Mouse (Mus musculus): Measurements from ENCODE around the gene Kcnb1. TPM values are rescaled to one million over a fixed set of nuclear protein-coding genes. Genes with fewer than 3 reads are reported as not detected.

The Kcnb1 gene
- polyA plus RNA-seq, 1 experiment from 2014 or later = 0.13 TPM

- H3K9ac ChIP-seq = no peak overlapping the region
- no peak overlapping the region for H3K4me2 ChIP-seq
- no peak overlapping the region for H3K27ac ChIP-seq (replicated peaks)
- peaks cover 63% of the 10 kb centered on the region for H3K4me1 ChIP-seq (replicated peaks)
- H3K27me3 ChIP-seq = no peaks in the 10 kb centered on the region
- ATAC-seq (ENCODE audit: insufficient read depth) = no peak
- H3K4me3 ChIP-seq (replicated peaks) = no peak overlapping the region
- no peaks in the 10 kb centered on the region for H3K9me3 ChIP-seq (replicated peaks)
- H3K36me3 ChIP-seq (replicated peaks) = peaks cover 66% of the 10 kb centered on the region
- WGBS (ENCODE audit: insufficient replicate concordance) = 55% methylated on average over 3 of the region's 3 CpGs
Observed at GRCm38 (mm10) chr2:167058201-167058600, 131.8 kb downstream of the Kcnb1 start.

GRCm38 (mm10) chr2:167056942-167057323 lies 133.0 kb downstream of the Kcnb1 start:
- no peak for ATAC-seq (ENCODE audit: insufficient read depth)
- H3K9ac ChIP-seq = no peak overlapping the region
- H3K4me2 ChIP-seq = no peak overlapping the region
- peaks cover 68% of the 10 kb centered on the region for H3K4me1 ChIP-seq (replicated peaks)
- no peaks in the 10 kb centered on the region for H3K27me3 ChIP-seq
- H3K4me3 ChIP-seq (replicated peaks) = no peak overlapping the region
- WGBS (ENCODE audit: insufficient replicate concordance) = 80% methylated on average over 5 of the region's 5 CpGs
- H3K9me3 ChIP-seq (replicated peaks) = no peaks in the 10 kb centered on the region
- no peak overlapping the region for H3K27ac ChIP-seq (replicated peaks)
- peaks cover 77% of the 10 kb centered on the region for H3K36me3 ChIP-seq (replicated peaks)

- no peak overlapping the region for H3K27ac ChIP-seq (replicated peaks)
- H3K4me1 ChIP-seq (replicated peaks) = peaks cover 65% of the 10 kb centered on the region
- H3K27me3 ChIP-seq = no peaks in the 10 kb centered on the region
- peaks cover 82% of the 10 kb centered on the region for H3K36me3 ChIP-seq (replicated peaks)
- no peak for ATAC-seq (ENCODE audit: insufficient read depth)
- H3K4me2 ChIP-seq = no peak overlapping the region
- H3K4me3 ChIP-seq (replicated peaks) = no peak overlapping the region
- 88% methylated on average over 15 of the region's 15 CpGs for WGBS (ENCODE audit: insufficient replicate concordance)
- H3K9me3 ChIP-seq (replicated peaks) = no peaks in the 10 kb centered on the region
- no peak overlapping the region for H3K9ac ChIP-seq
Observed at GRCm38 (mm10) chr2:167056210-167056941, 133.6 kb downstream of the Kcnb1 start.

- ATAC-seq (ENCODE audit: insufficient read depth) = no peak
- Histone ChIP-seq H3K4me2 (peak overlapping the region; percentile 1; the same call in 1 of the 2 replicates), H3K4me1 (replicated peaks) (peaks cover 55% of the 10 kb centered on the region), H3K4me3 (replicated peaks) (no peak overlapping the region), H3K27ac (replicated peaks) (no peak overlapping the region), H3K9ac (no peak overlapping the region), H3K36me3 (replicated peaks) (peaks cover 89% of the 10 kb centered on the region), H3K27me3 (no peaks in the 10 kb centered on the region), H3K9me3 (replicated peaks) (no peaks in the 10 kb centered on the region)
- 85% methylated on average over 15 of the region's 15 CpGs for WGBS (ENCODE audit: insufficient replicate concordance)
Observed at GRCm38 (mm10) chr2:167055386-167055785, 134.6 kb downstream of the Kcnb1 start.

GRCm38 (mm10) chr2:167053127-167053844 lies 136.7 kb downstream of the Kcnb1 start:
- Histone ChIP-seq H3K9me3 (replicated peaks) (no peaks in the 10 kb centered on the region), H3K4me2 (peak overlapping the region; percentile 29; the same call in 1 of the 2 replicates), H3K9ac (no peak overlapping the region), H3K27me3 (no peaks in the 10 kb centered on the region), H3K36me3 (replicated peaks) (peaks cover 92% of the 10 kb centered on the region), H3K27ac (replicated peaks) (peak overlapping the region; percentile 53; the same call in 1 of the 2 replicates), H3K4me1 (replicated peaks) (peaks cover 40% of the 10 kb centered on the region), H3K4me3 (replicated peaks) (0 out of 2 replicates have a peak overlapping the region, but pooled peaks have one; percentile 8)
- WGBS (ENCODE audit: insufficient replicate concordance) = 67% methylated on average over 9 of the region's 9 CpGs
- no peak for ATAC-seq (ENCODE audit: insufficient read depth)

- no peaks in the 10 kb centered on the region for H3K9me3 ChIP-seq (replicated peaks)
- ATAC-seq (ENCODE audit: insufficient read depth) = no peak
- WGBS (ENCODE audit: insufficient replicate concordance) = 81% methylated on average over 8 of the region's 8 CpGs
- peaks cover 26% of the 10 kb centered on the region for H3K4me1 ChIP-seq (replicated peaks)
- H3K36me3 ChIP-seq (replicated peaks) = peaks cover 90% of the 10 kb centered on the region
- no peak overlapping the region for H3K27ac ChIP-seq (replicated peaks)
- H3K27me3 ChIP-seq = no peaks in the 10 kb centered on the region
- no peak overlapping the region for H3K4me3 ChIP-seq (replicated peaks)
- no peak overlapping the region for H3K9ac ChIP-seq
- no peak overlapping the region for H3K4me2 ChIP-seq
Observed at GRCm38 (mm10) chr2:167048698-167049358, 141.1 kb downstream of the Kcnb1 start.

GRCm38 (mm10) chr2:167048223-167048622 lies 141.7 kb downstream of the Kcnb1 start:
- H3K27me3 ChIP-seq = no peaks in the 10 kb centered on the region
- 87% methylated on average over 10 of the region's 10 CpGs for WGBS (ENCODE audit: insufficient replicate concordance)
- H3K4me2 ChIP-seq = no peak overlapping the region
- no peaks in the 10 kb centered on the region for H3K9me3 ChIP-seq (replicated peaks)
- H3K36me3 ChIP-seq (replicated peaks) = peaks cover 88% of the 10 kb centered on the region
- no peak overlapping the region for H3K4me3 ChIP-seq (replicated peaks)
- no peak overlapping the region for H3K9ac ChIP-seq
- peaks cover 23% of the 10 kb centered on the region for H3K4me1 ChIP-seq (replicated peaks)
- H3K27ac ChIP-seq (replicated peaks) = no peak overlapping the region
- ATAC-seq (ENCODE audit: insufficient read depth) = no peak

Other genes with a start within 250 kb of the Kcnb1 start
- 24.2 and 26.2 TPM in 2 replicates for gene Stau1, start 193.9 kb downstream of the Kcnb1 start, polyA plus RNA-seq (2015; fragmentation: Nextera tagmentation; extraction: Ambion mirVana)
- 35.7 and 37.6 TPM in 2 replicates for gene Ddx27, start 175.0 kb downstream of the Kcnb1 start, polyA plus RNA-seq (2015; fragmentation: Nextera tagmentation; extraction: Ambion mirVana)
- gene Znfx1, start 127.1 kb downstream of the Kcnb1 start, polyA plus RNA-seq (2015; fragmentation: Nextera tagmentation; extraction: Ambion mirVana) = 9.8 and 11.2 TPM in 2 replicates
- 1.1 and 1.3 TPM in 2 replicates for gene Ptgis, start 50.4 kb upstream of the Kcnb1 start, polyA plus RNA-seq (2015; fragmentation: Nextera tagmentation; extraction: Ambion mirVana)
- 2.4 TPM in 2 replicates for gene B4galt5, start 159.0 kb upstream of the Kcnb1 start, polyA plus RNA-seq (2015; fragmentation: Nextera tagmentation; extraction: Ambion mirVana)
- 12.7 and 15.2 TPM in 2 replicates for gene Slc9a8, start 231.6 kb upstream of the Kcnb1 start, polyA plus RNA-seq (2015; fragmentation: Nextera tagmentation; extraction: Ambion mirVana)

All from liver, embryonic 15.5 days (tissue).